Mouse (Mus musculus) adrenal gland, postnatal 4 days (tissue): Measurements from ENCODE around the gene Thap8. TPM values are rescaled to one million over a fixed set of nuclear protein-coding genes. Genes with fewer than 3 reads are reported as not detected.

Experiments
- DNase-seq, 2 experiments: peaks; one replicate each; pipeline ENCODE4 v3.0.0; 2021 to 2022; ENCODE audit warnings: low spot score in 2 of 2, mixed read lengths in 2 of 2
- total RNA-seq, 2 experiments: library from RNA; stranded (reverse); gene quantifications; 2 replicates each; pipeline ENCODE4 v1.2.3; 2021

The Thap8 gene
- total RNA-seq, 2 experiments from 2014 or later, result 0.54 to 0.70 TPM

DNA sequence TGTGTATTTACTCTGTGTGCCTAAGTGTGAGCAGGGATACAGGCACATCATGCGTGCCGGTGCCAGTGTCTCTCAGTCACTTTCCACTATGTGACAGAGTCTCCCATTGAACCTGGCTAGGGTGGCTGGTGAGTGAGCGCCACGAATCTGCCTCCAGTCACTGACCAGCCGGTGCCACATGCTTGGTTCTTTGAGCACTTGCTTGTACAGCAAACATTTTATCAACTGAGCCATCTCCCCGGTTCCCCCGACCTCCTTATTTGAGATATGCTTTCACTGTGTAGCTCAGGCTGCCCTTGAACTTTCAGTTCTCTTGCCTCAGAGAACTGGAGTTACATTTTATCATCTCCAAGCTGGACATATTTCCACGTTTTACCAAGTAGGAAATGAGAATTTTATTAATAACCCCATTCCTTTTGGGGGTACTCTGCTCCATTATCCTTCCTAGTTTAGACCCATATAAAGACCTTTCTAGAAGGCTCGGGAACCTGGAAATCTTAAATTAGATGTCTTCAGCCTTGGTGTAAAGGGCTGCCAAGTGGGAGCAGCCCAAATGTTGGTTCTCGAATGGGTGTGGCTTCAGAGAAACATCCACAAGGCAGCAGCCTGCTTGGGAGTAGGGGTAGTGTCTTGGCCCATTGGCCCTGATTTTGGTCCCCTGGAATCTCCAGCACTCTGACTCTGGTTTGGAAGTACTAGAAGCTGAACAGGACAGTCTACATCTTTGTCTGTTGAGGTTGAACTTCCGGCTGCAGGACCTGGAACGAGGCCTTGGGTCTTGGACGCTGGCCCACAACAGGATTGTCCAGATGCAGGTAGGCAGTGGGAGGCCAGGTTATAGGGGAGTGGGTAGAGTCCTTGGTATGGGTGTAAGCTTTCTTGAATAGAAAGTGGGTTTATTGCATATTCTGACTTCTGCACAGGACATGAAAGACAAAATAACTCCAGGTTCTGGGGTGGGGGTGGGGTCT, 36.0 kb downstream of the Thap8 start:
- no peak for DNase-seq

GRCm38 (mm10) chr7:30318142-30318541, 38.2 kb downstream of the Thap8 start:
- no peak for DNase-seq

- DNase-seq, result no peak
Observed at GRCm38 (mm10) chr7:30320946-30321345, 41.1 kb downstream of the Thap8 start.

DNA sequence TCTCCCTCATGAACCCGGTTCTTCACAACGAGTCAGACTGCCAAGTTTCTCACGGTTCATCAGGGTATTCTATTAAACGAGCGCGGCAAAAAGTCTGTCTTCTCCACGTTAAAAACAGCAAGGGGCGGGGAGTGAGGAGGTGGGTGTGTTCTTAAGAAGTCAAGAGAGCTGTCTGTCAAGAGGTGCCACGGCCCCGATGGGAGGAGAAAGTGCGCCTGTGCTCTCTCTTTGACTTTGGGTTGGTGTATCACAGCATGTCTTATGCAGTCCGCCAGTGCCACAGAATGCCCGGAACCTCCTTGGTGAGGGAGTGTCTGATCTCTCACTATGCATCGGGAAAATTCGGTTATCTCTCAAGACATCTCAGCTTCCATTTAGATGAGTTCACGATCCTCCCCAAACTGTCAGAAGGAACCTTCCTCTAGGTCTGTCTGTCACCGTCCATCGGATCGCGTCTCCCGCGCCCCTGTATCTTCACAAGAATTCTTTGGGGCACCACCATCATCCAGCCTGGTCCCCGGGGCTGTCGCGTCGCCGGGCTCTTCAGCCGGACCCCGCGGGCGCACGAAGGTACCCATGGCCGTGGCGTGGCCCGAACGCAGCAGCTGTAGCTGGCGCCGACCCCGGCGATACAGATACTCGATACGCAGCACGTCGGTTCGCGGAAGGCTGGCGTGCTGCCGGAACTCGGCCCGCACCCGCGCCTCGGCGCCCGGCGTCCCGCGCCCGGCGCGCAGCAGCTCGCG, 41.8 kb downstream of the Thap8 start, which contains the start of gene E130208F15Rik:
TSS of gene E130208F15Rik (plus strand) at position 202 of the 746 bp plus-strand sequence.
- peak; percentile 27 to 38 for DNase-seq

- DNase-seq, result peak; percentile 73 to 87
Observed at GRCm38 (mm10) chr7:30322285-30322667, 42.4 kb downstream of the Thap8 start.

DNA sequence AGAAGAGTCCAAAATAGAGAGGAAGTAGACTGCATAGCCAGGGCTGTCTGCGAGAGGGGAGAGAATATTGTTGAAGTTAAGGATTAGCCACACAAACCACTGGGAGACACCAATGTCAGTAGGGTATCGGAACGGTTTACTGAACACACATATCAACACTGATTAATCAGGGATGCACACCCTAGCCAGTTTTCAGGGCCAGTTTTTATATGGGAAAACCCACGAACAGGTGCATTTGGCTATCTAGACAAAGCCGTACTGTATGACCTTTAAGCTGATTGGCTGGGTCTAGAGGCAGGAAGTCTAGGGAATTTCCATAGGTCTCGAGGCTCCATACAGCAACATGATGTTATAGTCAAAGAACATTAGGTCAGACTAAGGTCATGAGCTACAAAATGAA, 43.0 kb downstream of the Thap8 start:
- no peak for DNase-seq

DNA sequence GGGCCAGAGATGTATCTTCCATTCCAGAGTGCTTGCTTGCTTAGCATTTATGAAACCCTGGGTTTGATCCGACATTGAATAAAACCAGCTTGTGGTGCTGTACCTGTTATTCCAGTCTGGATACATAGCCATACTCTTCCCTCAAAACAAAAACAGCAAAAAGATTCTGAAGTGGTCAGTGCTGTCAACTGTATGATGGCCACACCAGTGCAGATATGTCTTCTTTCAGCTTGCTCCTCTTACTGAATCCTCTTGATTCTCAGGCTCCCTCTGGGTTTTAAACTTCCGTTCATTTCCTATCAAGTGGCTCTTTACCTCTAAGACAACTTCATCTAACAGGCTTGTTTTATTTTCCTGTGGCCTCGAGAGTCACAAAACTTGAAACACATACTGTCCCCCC, 43.9 kb downstream of the Thap8 start, which contains the start of gene Sdhaf1:
TSS of gene Sdhaf1 (minus strand) at position 101 of the 400 bp plus-strand sequence.
- no peak for DNase-seq

DNA sequence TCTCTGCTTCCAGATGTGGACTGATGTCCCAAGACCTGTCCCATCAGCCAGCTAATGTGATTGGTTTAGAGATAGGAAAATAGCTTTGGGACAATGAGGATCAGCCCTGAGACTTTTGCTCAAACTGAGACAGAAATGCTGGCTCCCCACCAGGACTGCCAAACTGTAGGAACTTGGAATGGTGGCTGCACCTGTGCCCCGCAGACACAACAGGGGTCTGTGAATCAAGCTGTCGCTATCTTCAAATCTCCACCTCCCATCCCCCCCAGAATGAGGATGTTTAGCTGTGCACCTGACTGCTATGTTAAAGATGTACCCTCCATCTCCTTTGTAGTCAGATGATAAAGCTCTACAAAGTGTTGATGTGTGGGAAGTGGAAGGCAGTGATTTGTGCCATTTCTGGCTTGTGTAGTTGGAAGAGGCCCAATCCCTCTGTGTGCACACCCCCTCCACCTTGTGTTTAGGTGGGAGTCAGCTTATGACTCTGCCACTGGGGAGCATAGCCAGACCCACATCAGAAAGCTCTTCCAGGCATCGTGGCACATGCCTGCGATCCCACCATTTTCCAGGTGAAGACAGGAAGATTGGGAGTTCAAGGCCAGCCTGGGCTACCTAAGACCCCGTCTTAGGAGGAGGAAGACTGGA, 44.5 kb downstream of the Thap8 start:
- no peak for DNase-seq

DNA sequence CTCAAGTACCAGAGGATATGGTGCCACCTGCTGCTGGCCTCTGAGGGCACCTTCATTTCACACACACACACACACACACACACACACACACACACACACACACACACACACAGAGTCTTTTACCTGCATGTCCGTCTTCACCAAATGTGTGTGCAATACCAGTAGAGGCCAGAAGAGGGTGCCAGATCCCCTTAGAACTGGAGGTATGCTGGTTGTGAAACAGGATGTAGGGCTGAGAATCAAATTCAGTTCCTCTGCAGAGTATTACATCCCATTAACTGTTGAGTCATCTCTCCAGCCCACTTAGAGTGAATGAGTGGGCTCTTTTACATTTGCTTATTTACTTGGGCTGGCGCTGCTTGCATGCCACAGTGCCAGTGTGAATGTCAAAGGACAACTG, 45.5 kb downstream of the Thap8 start:
- DNase-seq, result no peak

DNA sequence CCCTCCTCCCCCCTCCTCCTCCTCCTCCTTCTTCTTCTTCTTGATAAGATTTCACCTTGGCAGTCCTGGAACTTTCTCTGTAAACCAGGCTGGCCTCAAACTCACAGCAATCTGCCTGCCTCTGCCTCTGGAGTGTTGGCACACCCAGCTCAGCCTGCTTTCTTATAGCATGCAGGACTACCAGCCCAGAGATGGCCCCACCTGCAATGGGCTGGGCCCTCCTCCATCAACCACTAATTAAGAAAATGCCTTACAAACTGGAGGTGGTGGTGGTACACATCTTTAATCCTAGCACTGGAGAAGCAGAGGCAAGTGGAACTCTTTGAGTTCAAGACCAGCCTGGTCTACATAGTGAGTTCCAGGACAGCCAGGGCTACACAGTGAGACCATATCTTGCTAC, 46.5 kb downstream of the Thap8 start:
- no peak for DNase-seq

- no peak for DNase-seq
Observed at GRCm38 (mm10) chr7:30327140-30327539, 47.2 kb downstream of the Thap8 start.

DNA sequence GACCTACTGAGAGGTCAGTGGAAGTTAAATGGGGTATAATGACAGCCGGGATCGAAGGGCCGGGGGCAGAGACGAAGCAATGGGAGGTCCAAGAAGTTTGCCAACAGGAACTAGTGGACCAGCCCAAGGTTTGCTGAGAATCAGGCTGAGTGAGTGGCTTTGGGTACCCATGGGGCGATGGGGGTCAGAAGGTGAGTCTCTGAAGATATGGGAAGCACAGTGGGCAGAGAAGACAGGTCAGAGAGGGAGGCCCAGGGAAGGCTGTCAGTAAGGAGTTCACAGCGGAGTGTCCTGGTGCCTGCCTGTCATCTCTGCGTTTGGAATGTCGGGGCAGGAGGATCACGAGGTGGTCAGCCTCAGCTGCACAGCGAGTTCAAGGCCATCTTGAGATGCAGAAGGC, 48.5 kb downstream of the Thap8 start:
- DNase-seq, result no peak

DNA sequence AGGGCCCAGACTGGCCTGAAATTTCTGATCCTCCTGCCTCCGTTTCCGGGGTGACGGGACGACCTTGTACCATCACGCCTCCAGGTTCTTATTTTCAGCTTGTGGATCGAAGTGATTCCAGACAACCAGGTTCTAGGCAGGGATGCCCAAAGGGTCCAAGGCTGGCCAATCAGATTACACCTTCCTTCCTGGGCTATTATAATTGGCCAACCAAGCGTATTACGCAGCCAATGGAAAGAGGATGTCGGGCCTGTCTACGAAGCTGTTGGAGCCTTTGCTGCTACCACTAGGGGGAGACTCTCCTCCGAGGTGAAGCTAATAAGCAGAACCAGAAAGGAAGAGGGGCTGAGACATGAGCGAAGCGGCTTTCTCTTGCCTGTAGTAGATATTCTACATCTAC, 52.0 kb downstream of the Thap8 start:
- peak; percentile 36 to 65 for DNase-seq

DNA sequence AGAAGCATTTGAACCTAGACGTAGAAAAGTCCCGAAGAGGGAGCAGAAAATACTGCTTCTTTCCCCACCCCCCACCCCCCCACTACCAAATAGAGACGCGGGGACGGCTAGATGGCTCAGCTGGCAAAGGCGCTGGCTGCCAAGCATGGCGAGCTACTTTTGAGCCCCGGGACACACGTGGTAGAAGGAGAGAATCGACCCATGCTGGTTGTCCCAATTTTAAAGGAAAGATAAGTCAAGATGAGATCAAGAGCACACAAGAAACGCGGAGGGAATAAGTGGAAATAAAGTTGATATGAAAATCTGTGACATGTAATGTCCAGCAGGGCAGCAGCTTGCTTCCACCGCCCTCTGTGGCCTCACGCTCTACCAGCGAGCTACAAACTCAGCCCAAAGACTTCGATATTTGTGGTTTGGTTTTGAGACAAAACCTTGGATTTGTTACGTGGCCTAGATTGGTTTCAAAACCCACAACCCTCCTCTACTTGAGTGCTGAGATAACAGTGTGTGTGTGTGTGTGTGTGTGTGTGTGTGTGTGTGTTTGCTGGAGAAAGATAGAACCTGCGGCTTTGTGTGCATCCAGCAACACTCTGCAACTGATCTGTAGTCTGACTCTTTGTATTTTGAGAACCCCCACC, 52.8 kb downstream of the Thap8 start:
- DNase-seq, result no peak

DNA sequence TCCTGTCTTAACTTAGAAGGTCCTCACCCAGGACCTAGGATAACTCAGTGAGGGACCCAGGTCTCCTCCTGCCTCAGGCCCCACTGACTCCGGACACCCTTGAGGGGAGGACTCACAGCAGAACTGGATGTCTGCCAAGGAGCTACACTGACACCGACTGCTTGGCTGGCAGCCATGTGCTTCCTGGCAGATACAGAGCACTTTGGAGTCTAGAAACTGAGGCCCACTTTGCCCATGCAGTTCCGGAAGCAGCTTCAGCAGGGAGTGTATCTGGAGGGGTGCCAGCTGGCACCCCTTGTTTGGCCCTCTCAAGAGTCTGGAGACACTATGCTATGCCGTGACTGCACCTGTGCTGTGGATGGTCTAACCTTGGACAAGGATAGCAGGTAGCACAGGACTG, 53.5 kb downstream of the Thap8 start:
- peak in 1 of 2 experiments; percentile 69 for DNase-seq

GRCm38 (mm10) chr7:30334563-30334962, 54.7 kb downstream of the Thap8 start:
- DNase-seq, result no peak

DNA sequence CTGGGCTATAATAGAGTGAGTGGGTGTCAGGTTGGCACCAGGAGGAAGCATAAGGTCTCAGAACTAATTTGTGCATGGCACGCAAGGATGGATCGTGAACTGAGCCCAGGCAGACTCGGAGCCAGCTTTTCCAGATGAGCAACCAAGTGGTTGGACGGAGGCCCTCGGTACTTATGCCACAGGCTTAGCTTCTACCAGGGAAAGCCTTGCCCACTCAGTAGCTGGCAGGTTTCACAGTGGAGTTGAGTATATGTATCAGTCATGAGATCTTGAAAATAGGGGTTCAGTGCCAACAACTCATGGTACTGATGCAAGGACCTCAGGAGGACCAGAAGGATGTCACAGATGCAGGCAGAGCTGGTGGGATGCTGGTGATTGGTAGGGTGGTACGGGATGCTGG, 55.8 kb downstream of the Thap8 start:
- no peak for DNase-seq

DNA sequence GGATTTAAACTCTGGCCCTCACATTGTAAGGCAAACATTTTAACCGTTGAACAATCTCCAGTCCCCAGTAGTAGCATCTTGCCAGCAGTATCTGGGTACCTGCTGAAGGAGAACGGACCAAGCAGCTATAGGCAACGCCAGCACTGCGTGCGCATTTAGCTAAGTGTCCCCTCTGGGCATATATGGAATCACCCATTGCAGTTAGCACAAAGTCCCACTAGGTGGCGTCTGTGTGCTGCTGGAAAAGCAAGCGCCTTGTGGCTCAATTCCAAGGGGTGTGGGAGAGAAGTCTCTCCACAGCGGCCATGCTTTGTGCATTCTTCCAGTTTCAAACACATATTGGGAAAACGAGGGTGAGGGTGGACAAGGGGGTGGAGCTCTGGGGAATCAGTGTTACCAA, 56.5 kb downstream of the Thap8 start:
- peak; percentile 69 to 75 for DNase-seq

DNA sequence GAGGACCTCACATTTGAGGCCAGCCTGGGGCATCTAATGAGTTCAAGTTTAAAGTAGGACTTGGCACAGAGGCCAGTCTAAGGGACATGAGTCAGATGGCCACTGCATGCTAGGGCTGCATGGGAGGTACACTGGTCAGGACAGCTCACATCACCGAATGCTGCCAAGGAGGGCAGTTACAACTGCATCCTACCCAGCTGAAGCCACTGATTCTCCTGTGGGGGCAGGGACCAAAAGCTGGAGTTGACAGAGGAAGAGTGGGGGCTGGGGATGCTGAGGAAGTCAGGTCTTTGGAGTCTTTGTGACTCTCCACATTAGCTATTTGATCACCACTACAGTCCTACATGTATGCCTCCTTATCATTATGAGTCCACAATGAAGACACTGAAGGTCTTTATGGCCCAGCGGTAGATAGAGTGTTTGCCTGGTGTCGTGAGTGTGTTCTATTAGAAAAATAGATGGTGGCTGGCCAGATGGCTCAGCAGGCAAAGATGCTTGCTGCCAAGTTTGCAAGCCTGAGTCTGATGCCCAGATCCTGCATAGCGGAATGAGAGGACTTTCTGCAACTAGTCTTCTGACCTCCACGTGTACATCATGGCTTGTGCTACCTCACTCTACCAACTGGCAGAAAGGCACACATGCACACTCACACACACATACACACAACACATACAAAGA, 59.7 kb downstream of the Thap8 start:
- no peak for DNase-seq
